Mouse (Mus musculus): ENCODE results near the gene Bnc1.

The Bnc1 gene

DNA sequence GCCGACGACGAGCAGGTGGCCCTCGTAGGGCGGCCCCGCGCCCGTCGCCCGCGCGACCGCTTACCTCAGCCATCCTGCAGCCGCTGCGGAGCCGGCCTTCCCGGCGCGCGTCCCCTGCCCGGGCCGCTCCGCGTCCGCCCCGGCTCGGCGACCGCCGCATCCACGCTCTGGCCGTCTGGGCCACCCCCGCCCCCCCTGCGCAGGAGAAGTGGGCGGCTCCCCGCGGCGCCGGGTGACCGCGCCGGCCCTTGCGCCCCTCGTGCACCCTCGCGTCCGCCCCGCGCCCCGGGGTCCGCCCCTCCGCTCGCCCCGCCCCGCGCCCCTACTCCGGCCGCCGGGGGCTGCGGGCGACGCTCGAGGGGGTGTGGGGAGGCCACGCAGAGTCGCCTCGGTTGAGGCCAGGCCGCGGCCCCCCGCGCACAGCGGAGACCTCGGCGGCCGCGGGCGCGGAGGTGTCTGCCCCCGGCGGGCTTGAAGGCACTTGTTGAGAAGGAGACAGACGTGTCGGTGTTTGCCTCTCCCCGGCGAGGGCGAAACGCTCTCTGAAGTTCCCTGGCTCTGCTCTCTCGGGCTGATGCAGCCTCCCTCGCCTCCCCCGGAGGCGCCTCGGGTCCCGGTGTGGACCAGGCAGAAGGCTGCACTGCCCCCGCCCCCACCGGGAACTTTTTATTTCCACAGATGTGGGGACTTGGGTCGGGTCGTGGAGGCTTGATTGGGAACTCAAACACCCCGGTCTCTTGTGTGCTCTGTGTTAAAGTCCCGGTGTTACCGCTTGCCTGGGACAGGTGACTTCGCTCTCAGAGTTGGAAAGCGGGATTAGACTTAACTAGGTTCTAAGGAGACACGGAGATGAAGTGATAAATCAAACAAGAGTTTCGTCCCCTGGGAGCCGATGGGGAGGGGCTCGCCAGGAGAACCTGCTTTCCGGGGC is at the start of gene Bnc1:
Bnc1 (minus strand) TSS at position 162 of the 931 bp plus-strand sequence.
- DNase-seq (ENCODE audit: low spot score) = no peak

DNA sequence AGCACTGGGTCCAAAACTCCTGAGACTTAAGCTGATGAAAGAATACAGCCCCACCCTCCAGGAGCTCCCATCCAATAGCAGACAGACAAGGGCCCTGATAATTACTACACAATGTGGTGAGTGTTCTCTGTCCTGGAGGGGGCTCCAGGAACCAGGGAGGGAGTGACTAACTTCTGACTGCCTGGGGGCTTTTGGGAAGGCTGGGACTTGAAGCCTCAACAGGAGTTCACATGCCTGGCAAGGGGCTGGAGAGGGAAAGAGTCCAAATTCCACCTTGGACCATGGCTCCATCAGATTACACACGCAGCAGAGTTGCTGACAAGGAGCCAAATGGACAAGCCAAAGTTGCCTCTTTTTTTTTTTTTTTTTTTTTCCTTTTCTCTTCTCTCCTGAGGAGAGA is 41.3 kb upstream of the Bnc1 start:
- DNase-seq (ENCODE audit: low spot score) = no peak

DNA sequence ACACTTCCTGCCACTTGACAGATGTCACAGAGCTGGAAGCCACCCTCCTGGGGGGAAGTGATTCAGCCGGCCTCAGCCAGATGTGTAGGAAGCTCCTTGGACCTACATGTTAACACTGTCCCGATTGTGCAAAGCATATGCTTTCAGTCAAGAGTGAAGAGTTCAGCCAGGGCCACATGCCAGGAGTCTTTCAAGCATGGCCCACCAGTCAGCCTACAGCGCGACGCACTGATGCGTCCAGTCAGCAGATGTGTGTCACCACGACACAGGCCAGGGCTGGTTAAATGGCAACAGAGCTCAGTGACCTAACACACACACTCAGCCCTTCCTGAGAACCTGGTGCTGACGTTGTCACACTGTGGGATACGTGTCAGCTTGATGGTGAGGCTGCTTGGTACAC is 37.6 kb upstream of the Bnc1 start:
- DNase-seq (ENCODE audit: low spot score) = no peak

DNA sequence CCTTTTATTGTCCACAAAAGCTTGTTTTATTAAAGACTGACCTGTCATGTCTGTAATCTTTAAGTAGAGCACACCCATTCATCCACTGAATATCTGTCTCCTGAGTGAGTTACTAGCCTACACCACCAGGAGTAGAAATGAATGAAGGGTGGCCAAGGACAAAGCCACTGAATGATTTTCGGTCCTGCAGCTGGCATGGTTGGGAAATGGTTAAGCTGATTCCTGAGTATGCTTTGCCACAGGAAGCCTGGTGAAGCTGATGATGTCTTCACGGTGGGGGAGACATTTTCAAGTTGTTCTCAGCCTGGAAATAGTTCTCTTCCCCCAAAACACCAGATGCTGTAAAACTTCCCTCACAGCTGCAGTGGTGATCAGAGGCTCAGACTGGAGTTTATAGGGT is 33.7 kb upstream of the Bnc1 start:
- no peak for DNase-seq (ENCODE audit: low spot score)

DNA sequence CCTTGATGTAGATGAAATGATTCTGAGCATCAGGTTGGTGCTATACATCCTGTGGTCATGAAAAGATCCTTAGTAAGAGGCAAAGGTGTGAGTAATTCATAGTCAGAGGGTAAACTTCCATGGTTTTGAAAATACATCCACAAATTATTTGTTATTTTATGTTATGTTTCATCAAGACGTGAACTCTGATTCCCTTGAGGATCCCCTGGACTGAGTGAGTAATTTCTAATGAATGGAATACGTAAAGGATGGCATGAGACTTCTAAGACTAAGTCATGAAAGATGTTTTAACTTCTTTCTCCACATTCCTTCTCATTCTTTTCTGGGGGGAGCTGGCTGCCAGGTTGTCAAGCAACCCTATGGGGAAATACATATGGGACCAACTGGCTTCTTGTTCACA is 31.6 kb upstream of the Bnc1 start:
- DNase-seq (ENCODE audit: low spot score) = no peak

DNA sequence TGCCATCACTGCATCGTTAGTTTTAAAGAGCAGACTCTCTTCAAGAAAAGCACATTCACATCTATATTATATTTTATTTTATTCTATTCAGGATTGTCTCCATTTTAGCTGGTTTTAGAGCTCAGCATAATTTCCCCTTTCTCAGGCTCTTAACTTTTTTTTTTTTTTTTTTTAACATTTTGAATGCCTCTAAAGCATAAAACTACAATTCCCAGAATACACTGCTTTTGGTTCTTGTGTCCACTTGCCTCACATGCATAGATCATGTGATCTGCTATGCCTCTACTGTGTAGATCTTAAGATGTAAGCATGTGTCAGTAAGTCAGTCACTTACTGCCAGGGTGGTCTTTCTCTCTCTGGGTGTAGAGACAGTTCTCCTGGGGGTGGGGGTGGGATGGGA is 30.3 kb upstream of the Bnc1 start:
- no peak for DNase-seq (ENCODE audit: low spot score)

DNA sequence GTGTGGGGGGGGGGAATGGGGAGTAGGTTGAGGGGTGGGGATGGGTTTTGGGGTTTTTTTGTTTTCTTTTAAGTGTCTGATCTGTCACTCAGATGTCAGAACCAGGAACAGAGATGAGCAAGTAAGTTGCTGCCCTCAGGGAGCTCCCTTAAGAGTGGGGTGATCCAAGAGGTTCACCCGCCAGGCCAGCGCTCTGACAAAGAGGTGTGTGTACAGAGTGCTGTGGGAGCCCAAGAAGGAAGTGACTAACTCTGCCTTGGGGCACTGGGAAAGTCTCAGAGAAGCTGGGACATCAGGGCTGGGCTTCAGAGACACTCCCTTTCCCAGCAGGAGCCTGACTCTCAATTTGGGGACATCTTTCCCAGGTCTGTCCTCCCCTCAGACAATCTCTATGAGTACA is 25.9 kb upstream of the Bnc1 start:
- no peak for DNase-seq (ENCODE audit: low spot score)

DNA sequence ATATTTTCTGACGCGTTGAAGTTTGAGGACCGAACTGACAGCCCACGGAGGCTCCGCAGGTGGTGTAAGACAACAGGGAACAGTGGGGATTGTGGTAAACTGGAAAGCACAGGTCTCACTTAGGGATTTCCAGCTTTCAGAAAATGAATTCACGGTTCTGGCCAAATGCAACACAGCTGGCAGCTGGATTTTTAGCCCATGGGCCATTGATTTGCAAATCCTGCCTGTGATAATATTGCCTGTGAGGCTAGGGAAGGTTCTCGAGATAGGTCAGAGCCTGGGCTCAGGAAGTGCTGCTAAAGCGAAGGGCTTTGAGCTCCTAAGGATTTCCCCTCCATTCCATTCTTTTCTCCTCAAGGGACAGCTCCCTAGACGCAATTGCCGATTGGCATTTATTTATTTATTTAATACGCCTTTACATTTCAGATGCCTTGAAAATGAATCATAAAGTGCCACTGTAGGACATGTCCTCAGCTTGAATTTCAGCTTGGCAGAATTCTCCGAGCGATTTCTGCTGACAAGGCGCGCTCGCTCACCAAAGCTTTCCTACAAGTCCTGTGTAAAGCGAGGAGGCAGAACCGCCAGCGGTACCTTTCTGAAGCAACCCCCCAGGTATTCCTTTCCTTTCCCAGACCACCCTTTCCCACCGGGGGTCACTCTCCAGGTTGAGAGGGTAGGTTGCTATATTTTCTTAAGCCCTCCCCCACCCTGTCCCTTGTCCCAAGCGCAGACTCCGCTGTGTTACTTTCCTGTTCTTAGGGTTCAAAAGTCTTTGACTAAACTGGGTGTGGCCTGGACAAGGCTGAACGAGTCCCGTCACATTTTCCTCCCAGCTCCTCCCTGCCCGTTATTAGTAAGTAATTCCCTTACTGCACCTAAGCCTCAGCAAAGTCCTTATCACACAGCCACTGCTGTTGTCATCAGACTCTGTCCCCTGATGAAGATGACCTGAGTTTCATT is 24.9 kb upstream of the Bnc1 start:
- DNase-seq (ENCODE audit: low spot score) = no peak

DNA sequence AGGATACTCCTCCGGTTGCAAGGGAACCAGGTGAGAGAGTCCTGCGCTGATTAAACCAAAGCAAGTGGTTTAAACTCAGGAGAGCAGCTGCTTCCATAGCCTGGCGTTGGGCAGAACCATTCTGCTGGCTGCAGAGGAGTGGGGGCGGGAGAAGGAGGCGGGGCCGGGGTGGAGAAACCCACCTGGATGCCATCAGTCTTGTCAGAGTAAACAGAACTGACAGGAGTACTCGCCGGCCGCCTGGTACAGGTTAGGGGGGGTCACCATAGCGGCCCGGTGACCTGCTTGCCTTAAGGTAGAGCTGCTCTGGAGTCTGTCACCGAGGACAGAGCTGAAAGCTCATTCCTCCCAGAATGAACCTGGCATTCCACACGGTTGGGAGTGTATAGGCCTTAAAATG is 20.4 kb upstream of the Bnc1 start:
- DNase-seq (ENCODE audit: low spot score) = no peak

DNA sequence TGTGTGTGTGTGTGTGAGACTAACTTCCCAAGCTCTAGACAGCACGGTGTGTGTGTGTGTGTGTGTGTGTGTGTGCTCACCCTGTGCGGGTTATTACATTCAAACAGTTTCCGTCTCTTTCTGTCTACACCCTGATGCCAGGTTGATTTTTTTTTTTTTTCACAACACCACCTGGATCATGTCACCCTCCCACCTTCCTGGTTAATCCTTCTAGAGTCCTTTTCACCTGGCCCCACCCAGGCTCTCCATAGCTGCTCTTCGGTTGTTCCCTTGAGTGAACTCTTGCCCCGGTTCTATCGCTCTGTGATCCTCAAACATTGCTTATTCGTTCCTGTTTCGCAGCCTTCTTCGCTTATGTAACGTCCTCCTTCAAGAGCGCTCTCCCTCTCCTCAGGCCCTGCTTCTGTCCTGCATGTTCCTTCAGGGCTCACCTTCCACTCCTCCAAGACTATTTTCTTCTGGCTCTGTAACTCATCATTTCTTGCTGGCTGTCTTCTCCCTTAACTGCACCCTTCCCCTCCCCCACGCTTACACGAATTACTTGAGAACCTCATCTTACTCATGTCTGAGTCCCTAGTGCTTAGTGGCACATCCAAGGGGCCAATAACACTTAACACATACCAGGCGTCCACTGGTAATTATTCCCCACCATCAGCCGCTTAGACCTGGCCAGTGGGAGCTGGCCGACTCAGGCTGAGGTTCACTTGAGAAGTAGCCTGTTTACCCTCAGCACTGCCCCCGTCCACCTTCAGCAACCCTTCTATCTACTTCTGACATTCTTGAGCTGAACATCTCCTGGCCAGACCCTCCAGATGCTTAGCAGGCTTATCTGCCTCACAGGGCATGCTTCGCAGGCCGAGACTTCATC is 19.7 kb upstream of the Bnc1 start:
- no peak for DNase-seq (ENCODE audit: low spot score)

DNA sequence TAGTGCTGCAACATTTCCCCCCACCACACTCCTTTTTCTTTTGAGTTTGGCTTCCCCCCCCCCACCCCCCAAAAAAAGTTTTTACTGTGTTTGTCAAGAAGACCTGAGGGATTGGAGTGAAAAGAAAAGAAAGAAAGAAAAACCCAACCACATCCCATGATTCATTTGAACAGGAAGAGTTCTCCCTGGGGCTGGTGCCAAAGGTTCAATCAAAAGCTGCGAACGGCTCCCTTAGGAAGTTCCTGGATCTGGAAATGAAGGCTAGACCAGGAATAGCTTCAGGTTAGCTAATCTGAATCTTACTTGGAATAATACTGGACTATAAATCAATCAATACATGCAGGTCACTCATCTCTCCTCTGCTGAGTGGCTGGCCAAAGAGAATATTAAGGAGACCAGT is 15.1 kb upstream of the Bnc1 start:
- no peak for DNase-seq (ENCODE audit: low spot score)

DNA sequence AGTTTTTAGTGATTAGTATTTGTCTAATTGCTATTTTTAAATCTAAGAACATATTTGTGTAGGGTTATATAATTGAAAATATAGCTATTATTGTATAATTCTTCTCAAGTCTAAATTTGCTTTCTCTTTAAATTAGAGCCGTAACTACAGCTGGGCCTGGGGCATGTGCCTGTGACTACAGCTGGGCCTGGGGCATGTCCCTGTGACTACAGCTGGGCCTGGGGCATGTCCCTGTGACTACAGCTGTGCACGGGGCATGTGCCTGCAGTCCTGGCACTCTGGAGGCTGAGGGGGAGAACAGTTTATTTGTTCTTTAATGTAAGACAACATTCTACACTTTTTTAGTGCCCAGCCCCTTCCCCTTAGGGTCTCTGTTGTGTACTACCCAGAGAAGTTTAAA is 12.1 kb upstream of the Bnc1 start:
- DNase-seq (ENCODE audit: low spot score) = no peak

DNA sequence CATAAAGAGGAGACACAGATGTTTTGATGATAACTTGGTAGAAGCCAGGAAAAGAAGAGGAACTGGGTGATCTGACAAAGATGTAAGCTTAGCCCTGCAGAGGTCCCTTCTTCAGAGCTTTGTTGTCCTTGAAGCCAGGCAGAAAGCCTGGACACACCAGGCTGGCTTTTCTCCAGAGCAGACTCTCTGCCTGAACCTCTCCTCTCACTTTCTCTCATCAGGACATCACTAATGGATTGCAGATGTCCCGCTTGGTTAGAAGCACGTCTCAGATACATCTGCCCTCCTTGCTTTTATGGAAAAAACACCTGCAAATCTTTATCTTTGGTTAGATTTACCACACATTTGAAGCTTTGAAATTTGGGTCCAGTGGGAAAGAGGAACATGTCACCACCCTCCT is 7.7 kb upstream of the Bnc1 start:
- DNase-seq (ENCODE audit: low spot score) = no peak

DNA sequence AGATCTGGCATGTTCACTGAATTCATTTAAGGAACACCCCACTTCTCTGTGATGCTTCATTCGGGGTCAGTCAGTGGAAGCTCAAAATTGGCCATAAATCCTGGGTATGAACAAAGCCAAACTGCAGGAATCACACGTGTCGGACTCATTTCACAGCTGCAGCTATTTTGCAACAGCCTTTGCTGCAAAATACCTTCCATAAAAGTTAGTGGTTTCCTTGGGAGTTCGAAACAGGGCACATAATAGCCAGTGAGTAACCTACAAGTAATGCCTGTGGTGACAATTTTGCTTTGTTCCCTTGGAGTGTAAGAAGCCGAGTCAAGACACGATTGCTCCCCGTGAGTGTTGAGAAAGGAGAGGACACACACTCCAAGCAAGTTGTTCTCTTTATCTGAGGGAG is 7.3 kb upstream of the Bnc1 start:
- DNase-seq (ENCODE audit: low spot score) = no peak

DNA sequence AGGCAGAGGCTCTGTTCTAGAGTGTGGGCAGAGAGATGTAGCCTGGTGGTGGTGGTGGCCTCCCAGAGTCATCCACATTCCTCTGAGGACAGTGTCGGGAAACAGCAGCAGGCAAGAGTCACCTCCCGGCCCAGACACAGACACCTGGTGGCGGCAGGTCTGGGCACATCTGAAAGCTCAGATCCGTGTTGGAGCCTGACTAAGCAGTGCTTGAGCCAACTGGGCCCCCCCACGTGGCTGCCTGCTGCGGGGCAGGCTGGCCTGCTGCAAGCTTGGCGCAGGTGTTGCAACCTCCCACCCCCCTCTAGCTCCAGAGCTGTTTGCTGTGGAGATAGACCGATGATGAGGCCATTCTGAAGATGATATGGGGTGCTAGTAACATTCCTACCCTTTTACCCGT is 3.9 kb upstream of the Bnc1 start:
- no peak for DNase-seq (ENCODE audit: low spot score)

DNA sequence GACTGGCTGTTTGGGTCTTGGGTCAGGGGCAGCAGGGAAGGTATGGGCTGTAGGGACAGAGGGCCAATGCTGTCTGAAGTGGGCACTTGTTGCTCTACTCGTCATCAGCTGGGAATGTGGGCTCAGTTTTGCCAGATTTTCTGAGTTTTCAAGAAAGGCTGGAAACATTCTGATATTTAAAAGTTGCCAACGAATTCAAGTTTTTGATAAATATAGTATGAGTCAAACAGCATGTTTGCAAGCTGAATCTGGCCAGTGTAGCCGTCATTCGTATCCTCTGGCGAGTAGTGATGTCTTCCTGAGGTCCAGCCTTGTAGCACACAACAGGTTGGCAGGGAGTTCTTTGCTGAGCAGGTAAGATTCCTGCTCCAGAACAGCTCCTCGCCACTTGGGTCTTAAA is 3.0 kb upstream of the Bnc1 start:
- no peak for DNase-seq (ENCODE audit: low spot score)

DNA sequence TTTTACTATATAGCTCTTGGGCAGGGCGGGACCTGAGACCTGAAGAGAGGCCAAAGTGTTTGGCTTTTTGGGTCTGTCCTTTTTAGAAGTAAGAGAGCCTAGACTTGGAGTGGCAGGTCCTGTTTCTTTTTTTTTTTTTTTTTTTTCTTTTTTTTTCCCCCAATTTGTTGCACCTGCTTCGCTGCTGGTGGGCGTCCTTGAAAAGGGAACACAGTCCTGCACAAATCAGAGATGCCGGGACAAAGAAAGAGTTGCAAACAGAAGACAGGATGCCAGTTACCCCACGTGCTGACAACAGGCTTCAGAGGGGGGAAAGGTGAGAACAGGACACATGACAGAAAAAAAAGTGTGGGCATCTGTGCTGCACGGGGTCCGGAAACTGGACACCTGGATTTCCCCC is 1.0 kb upstream of the Bnc1 start:
- DNase-seq (ENCODE audit: low spot score) = no peak

DNA sequence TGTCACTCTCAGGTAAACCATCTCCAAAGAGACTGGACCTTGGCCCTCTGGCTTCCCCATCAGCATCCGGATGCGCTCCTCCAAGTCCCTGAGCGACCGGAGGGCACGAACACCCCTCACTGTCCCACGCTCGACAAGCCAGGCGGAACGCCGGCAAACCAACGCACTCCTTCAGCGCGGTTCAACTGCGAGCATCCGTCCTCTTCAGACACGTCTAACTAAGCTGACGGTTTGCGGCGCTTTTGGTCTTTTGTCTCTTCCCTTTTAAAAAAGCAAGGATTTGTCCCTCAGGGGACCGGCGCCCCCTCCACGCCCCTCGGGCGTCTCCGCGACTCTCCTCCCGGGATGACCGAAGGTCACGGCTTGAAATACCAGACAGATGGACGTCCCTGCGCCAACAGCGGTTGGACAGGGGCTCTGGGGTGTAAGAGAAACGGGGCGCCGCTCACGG is 456 bp downstream of the Bnc1 start:
- DNase-seq (ENCODE audit: low spot score) = no peak

DNA sequence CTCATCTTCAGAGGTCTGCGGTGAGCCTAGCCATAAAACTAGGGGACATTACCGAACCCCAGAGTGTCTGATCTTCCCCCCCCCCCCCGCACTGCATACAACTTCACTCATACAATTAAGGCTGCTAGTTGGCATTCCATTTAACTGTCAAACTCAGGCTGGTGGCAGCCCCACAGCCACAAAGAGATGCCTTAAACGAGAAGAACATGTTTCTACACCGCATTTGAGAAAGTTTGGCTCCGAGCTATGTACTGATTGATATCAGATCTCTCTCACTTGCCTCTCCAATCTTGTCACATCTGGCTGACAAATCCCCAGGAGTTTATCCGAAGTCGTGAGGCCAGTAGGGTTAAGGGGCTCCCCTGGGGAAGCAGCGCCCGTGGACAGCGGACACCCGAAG is 976 bp downstream of the Bnc1 start:
- DNase-seq (ENCODE audit: low spot score) = no peak

DNA sequence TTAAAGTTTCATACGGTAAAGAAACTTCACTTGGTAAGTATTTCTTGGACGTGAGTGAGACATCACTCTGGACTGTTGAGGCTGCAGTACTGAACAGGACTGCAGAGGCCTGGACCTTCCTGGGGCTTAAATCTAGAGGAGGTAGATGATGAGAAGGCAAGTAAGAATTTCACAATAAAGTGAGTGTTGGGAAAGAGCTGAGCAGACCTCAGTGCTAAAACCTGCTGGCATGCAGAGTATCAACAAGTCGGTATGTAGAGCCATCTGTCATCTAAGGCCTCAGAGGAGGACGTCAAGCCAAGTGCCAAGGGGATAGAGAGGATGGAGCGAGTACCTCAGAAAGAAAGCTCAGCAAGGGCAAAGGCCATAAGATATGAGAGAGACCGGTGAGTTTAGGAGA is 8.4 kb downstream of the Bnc1 start:
- DNase-seq (ENCODE audit: low spot score) = no peak

DNA sequence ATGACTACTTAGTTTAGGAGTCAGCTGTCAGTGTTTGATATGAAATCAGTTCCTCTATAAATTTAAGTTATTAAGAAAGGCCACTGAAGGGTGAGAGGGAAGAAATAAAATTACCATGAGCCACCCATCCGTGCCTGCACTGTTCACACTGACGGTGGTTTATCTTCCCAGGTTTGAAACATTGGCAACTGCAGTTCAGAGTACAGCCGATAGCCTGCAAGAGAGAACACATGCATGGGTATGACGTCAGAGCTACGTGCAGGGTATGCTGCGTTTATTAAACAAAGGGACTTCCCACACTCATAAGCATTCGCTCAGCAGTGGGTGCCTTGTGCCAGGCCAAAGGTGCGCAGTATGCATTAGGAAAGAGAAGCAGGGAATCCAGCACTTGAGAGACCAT is 13.8 kb downstream of the Bnc1 start:
- DNase-seq (ENCODE audit: low spot score) = no peak

DNA sequence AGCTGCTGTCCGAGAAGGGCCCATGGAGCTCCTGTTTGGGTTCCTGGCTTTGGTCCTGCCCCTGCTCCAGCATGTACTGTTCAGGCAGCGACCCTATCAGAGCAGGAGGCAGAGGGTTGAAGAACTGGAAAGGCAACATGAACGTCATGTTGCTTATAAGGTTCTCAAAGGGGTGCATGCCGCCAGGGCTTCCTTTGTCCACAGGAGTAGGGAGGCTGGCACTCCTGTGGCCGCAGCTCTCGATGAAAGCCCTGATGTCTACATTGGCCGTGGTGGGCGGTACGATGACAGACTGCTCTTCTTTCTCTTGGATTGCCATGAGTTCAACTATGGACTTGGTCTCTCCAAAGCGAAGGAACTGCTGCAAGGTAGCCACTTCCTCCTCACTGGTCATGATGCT is 17.5 kb downstream of the Bnc1 start:
- no peak for DNase-seq (ENCODE audit: low spot score)

Data from MN1 (cell line).